Mouse (Mus musculus) heart, embryonic 11.5 days (tissue): ENCODE measurements at regions not wholly inside any gene's neighbourhood (a gene's known extent, or its start where the extent isn't known, plus 50 kb on each side); places are given as distances from the start of the nearest gene placed in this dataset.
"Not testable (repeated sequence)": the region's sequence is repeated elsewhere in the genome, so short reads cannot be mapped to it uniquely, and the experiment has no call there.

ENCODE experiments used
- ATAC-seq: fragments of 200-750 bp; cut with Nextera tagmentation; replicated peaks from 2 replicates; pipeline ENCODE4 v1.8.0; 2017; ENCODE audit warnings: moderate library complexity; ENCODE audit not compliant: insufficient number of reproducible peaks, low FRiP score, low TSS enrichment
- H3K27ac ChIP-seq: fragments of 300-500 bp; sonication (generic); 2 replicates; pipeline ENCODE4 v1.5.1; 2014; ENCODE audit warnings: mild to moderate bottlenecking, low read depth, low read length
- H3K27me3 ChIP-seq: fragments of 300-500 bp; sonication (generic); 2 replicates; pipeline ENCODE4 v1.6.1; 2014; ENCODE audit warnings: mild to moderate bottlenecking, low read length, mixed read lengths; ENCODE audit not compliant: control insufficient read depth, insufficient read depth
- H3K36me3 ChIP-seq: fragments of 300-500 bp; sonication (generic); 2 replicates; pipeline ENCODE4 v1.6.1; 2014; ENCODE audit warnings: mild to moderate bottlenecking, low read length, moderate library complexity, mixed read lengths; ENCODE audit not compliant: control insufficient read depth, insufficient read depth
- H3K4me1 ChIP-seq: fragments of 300-500 bp; sonication (generic); 2 replicates; pipeline ENCODE4 v1.6.1; 2014; ENCODE audit warnings: low read length; ENCODE audit not compliant: control insufficient read depth, insufficient read depth
- H3K4me2 ChIP-seq: fragments of 300-500 bp; sonication (generic); 2 replicates; pipeline ENCODE4 v1.6.1; 2014; ENCODE audit warnings: mild to moderate bottlenecking, moderate library complexity
- H3K4me3 ChIP-seq: fragments of 300-500 bp; sonication (generic); 2 replicates; pipeline ENCODE4 v1.5.1; 2014; ENCODE audit warnings: low read depth, low read length
- H3K9ac ChIP-seq: fragments of 300-500 bp; sonication (generic); 2 replicates; pipeline ENCODE4 v1.6.1; 2014; ENCODE audit warnings: mild to moderate bottlenecking, low read depth, low read length, moderate library complexity
- H3K9me3 ChIP-seq: fragments of 300-500 bp; sonication (generic); replicated peaks from 2 replicates; pipeline ENCODE4 v1.6.1; 2016; ENCODE audit warnings: low read length; ENCODE audit not compliant: control insufficient read depth
- WGBS: fragments of 180-500 bp; shearing (Covaris S2); extraction: QIAGEN DNeasy Blood & Tissue Kit; methylation state at CpG from one replicate; pipeline ENCODE4 v1.1.7; 2014; ENCODE audit not compliant: insufficient replicate concordance; 5-methylcytosine and 5-hydroxymethylcytosine counted together

- H3K27ac ChIP-seq, H3K27me3 ChIP-seq, H3K4me1 ChIP-seq, H3K36me3 ChIP-seq, H3K9me3 ChIP-seq: not testable (repeated sequence)
- Histone ChIP-seq H3K4me2 (peak overlapping the region; percentile 61), H3K4me3 (peak overlapping the region; percentile 49), H3K9ac (peak overlapping the region; percentile 65; the same call in 1 of the 2 replicates)
- WGBS, result 8% methylated on average over 26 of the region's 51 CpGs
- ATAC-seq, result peak; percentile 96
Measured at GRCm38 (mm10) chr4:146263038-146263685, 106.5 kb downstream of the Zfp600 start.

GRCm38 (mm10) chr4:146263790-146264189 is 107.2 kb downstream of the Zfp600 start:
- H3K27ac ChIP-seq, H3K36me3 ChIP-seq, ATAC-seq, H3K9me3 ChIP-seq, H3K4me3 ChIP-seq, H3K4me1 ChIP-seq, H3K9ac ChIP-seq, H3K27me3 ChIP-seq: not testable (repeated sequence)
- peak overlapping the region; percentile 61; the same call in 1 of the 2 replicates for H3K4me2 ChIP-seq
- 35% methylated on average over 2 of the region's 5 CpGs for WGBS

- not testable (repeated sequence) for H3K36me3 ChIP-seq, H3K4me3 ChIP-seq, H3K4me1 ChIP-seq, H3K27ac ChIP-seq, H3K9ac ChIP-seq, H3K27me3 ChIP-seq, ATAC-seq, H3K9me3 ChIP-seq, H3K4me2 ChIP-seq
- no CpG with 5 or more reads among the region's 14 CpGs for WGBS
Measured at GRCm38 (mm10) chr4:146270119-146270747, 113.6 kb downstream of the Zfp600 start.
